Mouse (Mus musculus): ENCODE results near the gene Arl8b. TPM values are rescaled to one million over a fixed set of nuclear protein-coding genes. Genes with fewer than 3 reads are reported as not detected.
A peak's percentile ranks its signal among the peaks of the same experiment; 100 is the strongest.

The Arl8b gene
- polyA plus RNA-seq, 1 experiment: 9.1 TPM

GRCm38 (mm10) chr6:108829386-108830370, 46.8 kb downstream of the Arl8b start:
- Histone ChIP-seq H3K36me3 (replicated peaks; ENCODE audit: low read length) (peaks cover 47% of the 10 kb centered on the region), H3K27me3 (replicated peaks) (no peaks in the 10 kb centered on the region), H3K4me1 (peaks cover 72% of the 10 kb centered on the region), H3K9me3 (no peaks in the 10 kb centered on the region), H3K4me3 (replicated peaks) (peak overlapping the region; percentile 91)
- TF ChIP-seq FLI1 (IDR thresholded peaks at IDR 0.05; ENCODE audit: low read length) (no peak), GATA1 (IDR thresholded peaks at IDR 0.05; ENCODE audit: borderline replicate concordance, low read length) (no peak)

GRCm38 (mm10) chr6:108832170-108832569, 49.3 kb downstream of the Arl8b start:
- TF ChIP-seq FLI1 (IDR thresholded peaks at IDR 0.05; ENCODE audit: low read length): no peak
- TF ChIP-seq GATA1 (IDR thresholded peaks at IDR 0.05; ENCODE audit: borderline replicate concordance, low read length): no peak
- Histone ChIP-seq H3K36me3 (replicated peaks; ENCODE audit: low read length) (peaks cover 65% of the 10 kb centered on the region), H3K4me1 (peaks cover 71% of the 10 kb centered on the region), H3K27me3 (replicated peaks) (no peaks in the 10 kb centered on the region), H3K9me3 (no peaks in the 10 kb centered on the region), H3K4me3 (replicated peaks) (peak overlapping the region; percentile 87)

GRCm38 (mm10) chr6:108832989-108833388, 50.1 kb downstream of the Arl8b start:
- Histone ChIP-seq H3K36me3 (replicated peaks; ENCODE audit: low read length) (peaks cover 73% of the 10 kb centered on the region), H3K27me3 (replicated peaks) (no peaks in the 10 kb centered on the region), H3K4me3 (replicated peaks) (peak overlapping the region; percentile 81), H3K4me1 (peaks cover 75% of the 10 kb centered on the region), H3K9me3 (no peaks in the 10 kb centered on the region)
- TF ChIP-seq FLI1 (IDR thresholded peaks at IDR 0.05; ENCODE audit: low read length): no peak
- no peak for TF ChIP-seq GATA1 (IDR thresholded peaks at IDR 0.05; ENCODE audit: borderline replicate concordance, low read length)

- Histone ChIP-seq H3K36me3 (replicated peaks; ENCODE audit: low read length) (peaks cover 82% of the 10 kb centered on the region), H3K27me3 (replicated peaks) (no peaks in the 10 kb centered on the region), H3K9me3 (no peaks in the 10 kb centered on the region), H3K4me3 (replicated peaks) (peak overlapping the region; percentile 17), H3K4me1 (peaks cover 83% of the 10 kb centered on the region)
- TF ChIP-seq FLI1 (IDR thresholded peaks at IDR 0.05; ENCODE audit: low read length): no peak
- no peak for TF ChIP-seq GATA1 (IDR thresholded peaks at IDR 0.05; ENCODE audit: borderline replicate concordance, low read length)
Measured at GRCm38 (mm10) chr6:108833963-108834697, 51.2 kb downstream of the Arl8b start.

GRCm38 (mm10) chr6:108835765-108836691, 53.1 kb downstream of the Arl8b start:
- TF ChIP-seq GATA1 (IDR thresholded peaks at IDR 0.05; ENCODE audit: borderline replicate concordance, low read length): no peak
- no peak for TF ChIP-seq FLI1 (IDR thresholded peaks at IDR 0.05; ENCODE audit: low read length)
- Histone ChIP-seq H3K27me3 (replicated peaks) (no peaks in the 10 kb centered on the region), H3K4me1 (peaks cover 87% of the 10 kb centered on the region), H3K9me3 (no peaks in the 10 kb centered on the region), H3K4me3 (replicated peaks) (peak overlapping the region; percentile 76), H3K36me3 (replicated peaks; ENCODE audit: low read length) (peaks cover 92% of the 10 kb centered on the region)

GRCm38 (mm10) chr6:108837081-108837480, 54.2 kb downstream of the Arl8b start:
- Histone ChIP-seq H3K4me3 (replicated peaks) (no peak overlapping the region), H3K4me1 (peaks cover 84% of the 10 kb centered on the region), H3K36me3 (replicated peaks; ENCODE audit: low read length) (peaks cover 92% of the 10 kb centered on the region)

GRCm38 (mm10) chr6:108837958-108838357, 55.1 kb downstream of the Arl8b start:
- Histone ChIP-seq H3K36me3 (replicated peaks; ENCODE audit: low read length) (peaks cover 92% of the 10 kb centered on the region), H3K4me3 (replicated peaks) (no peak overlapping the region), H3K27me3 (replicated peaks) (no peaks in the 10 kb centered on the region), H3K9me3 (no peaks in the 10 kb centered on the region), H3K4me1 (peaks cover 82% of the 10 kb centered on the region)
- TF ChIP-seq GATA1 (IDR thresholded peaks at IDR 0.05; ENCODE audit: borderline replicate concordance, low read length): no peak
- no peak for TF ChIP-seq FLI1 (IDR thresholded peaks at IDR 0.05; ENCODE audit: low read length)

More at GRCm38 (mm10) chr6:108837081-108837480, 54.2 kb downstream of the Arl8b start:
- Histone ChIP-seq H3K9me3 (no peaks in the 10 kb centered on the region), H3K27me3 (replicated peaks) (no peaks in the 10 kb centered on the region)
- no peak for TF ChIP-seq FLI1 (IDR thresholded peaks at IDR 0.05; ENCODE audit: low read length)
- TF ChIP-seq GATA1 (IDR thresholded peaks at IDR 0.05; ENCODE audit: borderline replicate concordance, low read length): no peak

- H3K36me3 ChIP-seq (replicated peaks; ENCODE audit: low read length): peaks cover 92% of the 10 kb centered on the region
- H3K4me1 ChIP-seq: peaks cover 82% of the 10 kb centered on the region
- H3K9me3 ChIP-seq: no peaks in the 10 kb centered on the region
- TF ChIP-seq GATA1 (IDR thresholded peaks at IDR 0.05; ENCODE audit: borderline replicate concordance, low read length) (no peak), FLI1 (IDR thresholded peaks at IDR 0.05; ENCODE audit: low read length) (no peak)
- H3K27me3 ChIP-seq (replicated peaks): no peaks in the 10 kb centered on the region
- no peak overlapping the region for H3K4me3 ChIP-seq (replicated peaks)
Measured at GRCm38 (mm10) chr6:108839432-108839831, 56.5 kb downstream of the Arl8b start.
